In genomic region chr10:86772231-86772631, GRCm38 (mm10) we compare ENCODE assay signal across 12 mouse cellular contexts. TPM values are rescaled to one million over a fixed set of nuclear protein-coding genes. Genes with fewer than 3 reads are reported as not detected.
DNase-seq lines count a peak whose midpoint lies in the region; ATAC-seq and TF ChIP-seq lines count a peak whose summit lies in the region.
"Had no signal": no experiment of that assay in that cellular context is flagged by ENCODE, and none has a peak within 500 bp of the region (broad histone marks: within the 10 kb centered on the region; RNA-seq: fewer than 3 reads in every experiment).

No protein-coding gene starts in this region.

- 0 out of 2 replicates have a peak, but pooled peaks cover 6% of the 10 kb centered on the region for H3K4me1 ChIP-seq in kidney, adult 2 months (ENCODE audit: control insufficient read depth, insufficient read depth, low read length)
- H3K4me1 ChIP-seq: embryonic facial prominence, embryonic 12.5 days had no signal

- peak; percentile 49 for DNase-seq in adrenal gland, postnatal 14 days
- DNase-seq in adrenal gland, postnatal 25 days = no peak
- DNase-seq in kidney, adult 2 months = no peak
- no peak for DNase-seq in kidney, adult 9 months
- DNase-seq in 3134 (ENCODE audit: extremely low read depth, insufficient read length, low spot score) = peak; percentile 64
- no peak for DNase-seq in testis, postnatal 14 days (ENCODE audit: low spot score)
- DNase-seq in left cerebral cortex, adult 2 months (ENCODE audit: extremely low spot score in 1 of 2, low spot score in 2 of 2) = no peak
- DNase-seq: gastrocnemius, postnatal 10 days had no signal

- no peaks in the 10 kb centered on the region for H3K27me3 ChIP-seq in kidney, adult 2 months (replicated peaks; ENCODE audit: control insufficient read depth, insufficient read depth, low read length)
- H3K27me3 ChIP-seq: embryonic facial prominence, embryonic 12.5 days; neural tube, embryonic 13.5 days had no signal

- no peak overlapping the region for H3K4me3 ChIP-seq in kidney, adult 2 months (ENCODE audit: insufficient read depth, low read depth, low read length)
- H3K4me3 ChIP-seq in left cerebral cortex, adult 2 months = no peak overlapping the region
- H3K4me3 ChIP-seq: embryonic facial prominence, embryonic 12.5 days; neural tube, embryonic 13.5 days had no signal

- TF ChIP-seq CTCF in kidney, adult 2 months (conservative IDR thresholded peaks at IDR 0.05; ENCODE audit: insufficient read depth, insufficient read length, low read depth, low read length) = no peak
- no peak for TF ChIP-seq CTCF in left cerebral cortex, adult 2 months (IDR thresholded peaks at IDR 0.05)

- TF ChIP-seq POLR2A in kidney, adult 2 months (IDR thresholded peaks at IDR 0.05; ENCODE audit: low read depth, low read length) = no peak

- 65% methylated on average over 6 of the region's 6 CpGs for WGBS in kidney, adult 2 months

- H3K36me3 ChIP-seq in kidney, adult 2 months (ENCODE audit: control insufficient read depth, insufficient read depth, low read length) = no peaks in the 10 kb centered on the region
- H3K36me3 ChIP-seq: embryonic facial prominence, embryonic 12.5 days; neural tube, embryonic 13.5 days had no signal

- intact Hi-C loops in left cerebral cortex, adult 2 months (cut with DNase I) = loop anchor here (10.0 kb wide), 1 partner anchor 203 kb away; no protein-coding TSS in a partner anchor

- ATAC-seq in common myeloid progenitor, adult 5-6 weeks (replicated peaks; ENCODE audit: low read depth, poor library complexity, severe bottlenecking) = peak; percentile 98

- peak overlapping the region; percentile 34; the same call in 1 of the 2 replicates for H3K27ac ChIP-seq in kidney, adult 2 months (ENCODE audit: insufficient read depth, low read depth, low read length)
- no peak overlapping the region for H3K27ac ChIP-seq in left cerebral cortex, adult 2 months
- H3K27ac ChIP-seq: embryonic facial prominence, embryonic 12.5 days; liver, embryonic 14.5 days; neural tube, embryonic 13.5 days had no signal

RNA-seq across cellular contexts. Expression of gene Nt5dc3, which starts 6.6 kb away (rescaled TPM):
- 23.2 and 25.1 TPM in 2 replicates for total RNA-seq in adrenal gland, postnatal 14 days (2021)
- 37.0 and 43.7 TPM in 2 replicates for total RNA-seq in adrenal gland, postnatal 25 days (2021)
- 5.9 and 6.9 TPM in 2 replicates for polyA plus RNA-seq in kidney, adult 2 months (2012; rRNA removed)
- 3.9 and 22.9 TPM in 2 replicates for total RNA-seq in common myeloid progenitor, adult 5-6 weeks (2017)
- total RNA-seq in left cerebral cortex, adult 2 months (2021) = 10 to 100 TPM; 83.9 to 93.6 TPM

RNA-seq across cellular contexts. Expression of gene Gm49358, which starts 8.5 kb away (rescaled TPM):
- 8.3 and 9.8 TPM in 2 replicates for total RNA-seq in adrenal gland, postnatal 14 days (2021)
- 9.5 and 10.1 TPM in 2 replicates for total RNA-seq in adrenal gland, postnatal 25 days (2021)
- polyA plus RNA-seq in kidney, adult 2 months (2012; rRNA removed) = not detected in 2 replicates
- total RNA-seq in common myeloid progenitor, adult 5-6 weeks (2017) = not detected in 2 replicates
- total RNA-seq in left cerebral cortex, adult 2 months (2021) = 10 to 100 TPM; 19.1 to 24.5 TPM
- polyA plus RNA-seq: embryonic facial prominence, embryonic 12.5 days; liver, embryonic 14.5 days; neural tube, embryonic 13.5 days had no signal

Comparison
In these comparisons a context has a peak if more than half of its experiments do, and no peak if none do; other contexts are left out.
1. DNase-seq: peak in adrenal gland, postnatal 14 days (single experiment) and 3134 (single experiment); none in adrenal gland, postnatal 25 days (single experiment), kidney, adult 2 months (single experiment), kidney, adult 9 months (single experiment), testis, postnatal 14 days (single experiment) and left cerebral cortex, adult 2 months (0 of 2).